9 mouse cellular contexts compared by ENCODE assay signal in genomic region chr19:4762876-4763275, GRCm38 (mm10). TPM values are rescaled to one million over a fixed set of nuclear protein-coding genes. Genes with fewer than 3 reads are reported as not detected.
DNase-seq lines count a peak whose midpoint lies in the region; ATAC-seq and TF ChIP-seq lines count a peak whose summit lies in the region.
"Had no signal": no experiment of that assay in that cellular context is flagged by ENCODE, and none has a peak within 500 bp of the region (broad histone marks: within the 10 kb centered on the region; RNA-seq: fewer than 3 reads in every experiment).

No protein-coding gene starts in this region.

- no peak overlapping the region for H3K4me3 ChIP-seq in gastrocnemius, adult 2 months
- H3K4me3 ChIP-seq in midbrain, embryonic 14.5 days (replicated peaks; ENCODE audit: low read depth, low read length) = no peak overlapping the region
- H3K4me3 ChIP-seq in midbrain, embryonic 15.5 days = no peak overlapping the region
- H3K4me3 ChIP-seq in heart, embryonic 11.5 days (ENCODE audit: low read depth, low read length) = no peak overlapping the region

- H3K4me2 ChIP-seq in midbrain, embryonic 14.5 days (ENCODE audit: low read length) = 0 out of 2 replicates have a peak overlapping the region, but pooled peaks have one; percentile 10
- H3K4me2 ChIP-seq in midbrain, embryonic 15.5 days = no peak overlapping the region
- no peak overlapping the region for H3K4me2 ChIP-seq in heart, embryonic 11.5 days

- intact Hi-C loops in gastrocnemius, adult 2 months (cut with DNase I) = no loop called here

- H3K4me1 ChIP-seq in midbrain, embryonic 14.5 days (ENCODE audit: control insufficient read depth, insufficient read depth, low read length) = peaks cover 43% of the 10 kb centered on the region
- H3K4me1 ChIP-seq in midbrain, embryonic 15.5 days = peaks cover 65% of the 10 kb centered on the region
- peaks cover 5% of the 10 kb centered on the region for H3K4me1 ChIP-seq in heart, embryonic 11.5 days (ENCODE audit: control insufficient read depth, insufficient read depth, low read length)

- H3K9me3 ChIP-seq in midbrain, embryonic 14.5 days (ENCODE audit: control insufficient read depth, low read length) = no peaks in the 10 kb centered on the region
- H3K9me3 ChIP-seq in midbrain, embryonic 15.5 days = no peaks in the 10 kb centered on the region
- H3K9me3 ChIP-seq in heart, embryonic 11.5 days (replicated peaks; ENCODE audit: control insufficient read depth, low read length) = no peaks in the 10 kb centered on the region

- H3K27ac ChIP-seq in gastrocnemius, adult 2 months = no peak overlapping the region
- H3K27ac ChIP-seq in midbrain, embryonic 14.5 days (replicated peaks; ENCODE audit: low read depth, low read length) = no peak overlapping the region
- no peak overlapping the region for H3K27ac ChIP-seq in midbrain, embryonic 15.5 days
- H3K27ac ChIP-seq in heart, embryonic 11.5 days (ENCODE audit: low read depth, low read length) = no peak overlapping the region

- no peak for ATAC-seq in midbrain, embryonic 14.5 days (ENCODE audit: low FRiP score, low TSS enrichment)
- no peak for ATAC-seq in midbrain, embryonic 15.5 days (replicated peaks)
- ATAC-seq in heart, embryonic 11.5 days (replicated peaks; ENCODE audit: insufficient number of reproducible peaks, low FRiP score, low TSS enrichment) = no peak; the same call in 1 of the 2 replicates
- ATAC-seq: Patski had no signal

- H3K27me3 ChIP-seq in midbrain, embryonic 14.5 days (ENCODE audit: control insufficient read depth, insufficient read depth, low read length) = no peaks in the 10 kb centered on the region
- H3K27me3 ChIP-seq in midbrain, embryonic 15.5 days (replicated peaks) = no peaks in the 10 kb centered on the region
- no peaks in the 10 kb centered on the region for H3K27me3 ChIP-seq in splenic B cell, adult 2 months (ENCODE audit: control insufficient read depth, insufficient read depth, low read length, poor library complexity, severe bottlenecking)
- no peaks in the 10 kb centered on the region for H3K27me3 ChIP-seq in heart, embryonic 11.5 days (ENCODE audit: control insufficient read depth, insufficient read depth, low read length)
- H3K27me3 ChIP-seq: Patski had no signal

- H3K36me3 ChIP-seq in midbrain, embryonic 14.5 days (ENCODE audit: control insufficient read depth, insufficient read depth, low read length) = peaks cover 85% of the 10 kb centered on the region
- peaks cover 31% of the 10 kb centered on the region for H3K36me3 ChIP-seq in midbrain, embryonic 15.5 days (replicated peaks)
- H3K36me3 ChIP-seq in splenic B cell, adult 2 months (ENCODE audit: control insufficient read depth, insufficient read depth, low read length, poor library complexity, severe bottlenecking) = 0 out of 2 replicates have a peak, but pooled peaks cover 2% of the 10 kb centered on the region
- H3K36me3 ChIP-seq in heart, embryonic 11.5 days (ENCODE audit: control insufficient read depth, insufficient read depth, low read length) = peaks cover 11% of the 10 kb centered on the region; the same call in 1 of the 2 replicates

- peak; percentile 30 for TF ChIP-seq CTCF in gastrocnemius, adult 2 months (IDR thresholded peaks at IDR 0.05)

- no peak for DNase-seq in gastrocnemius, adult 2 months
- DNase-seq in gastrocnemius, postnatal 25 days = no peak
- peak; percentile 21 for DNase-seq in midbrain, embryonic 14.5 days
- DNase-seq in cerebellum, postnatal 10 days = peak; percentile 63 to 66
- peak; percentile 27 for DNase-seq in splenic B cell, adult 2 months (ENCODE audit: low read depth, low spot score)
- no peak for DNase-seq in c-Kit-positive CD71-positive TER-119-positive erythroid progenitor cells, embryonic 14.5 days (ENCODE audit: low spot score)

- H3K9ac ChIP-seq in midbrain, embryonic 14.5 days (replicated peaks; ENCODE audit: low read length) = no peak overlapping the region
- H3K9ac ChIP-seq in midbrain, embryonic 15.5 days = no peak overlapping the region
- H3K9ac ChIP-seq in heart, embryonic 11.5 days (ENCODE audit: low read depth, low read length) = no peak overlapping the region

- 67% methylated on average over 1 of the region's 1 CpGs for WGBS in midbrain, embryonic 14.5 days
- 55% methylated on average over 1 of the region's 1 CpGs for WGBS in midbrain, embryonic 15.5 days
- WGBS in heart, embryonic 11.5 days (ENCODE audit: insufficient replicate concordance) = 64% methylated on average over 1 of the region's 1 CpGs

RNA-seq across cellular contexts. Expression of gene Rbm4b, which starts 6.6 kb away (rescaled TPM):
- 1 to 10 TPM; 2.1 to 2.7 TPM for total RNA-seq in gastrocnemius, adult 2 months (2021)
- 1 to 10 TPM; 1.9 to 2.1 TPM for total RNA-seq in gastrocnemius, postnatal 25 days (2021)
- polyA plus RNA-seq in midbrain, embryonic 14.5 days (2014; fragmentation: Nextera tagmentation; extraction: Ambion mirVana) = 176 and 190 TPM in 2 replicates
- 180 and 188 TPM in 2 replicates for polyA plus RNA-seq in midbrain, embryonic 15.5 days (2015; fragmentation: Nextera tagmentation; extraction: Ambion mirVana)
- polyA plus RNA-seq in heart, embryonic 11.5 days (2014; fragmentation: Nextera tagmentation; extraction: Ambion mirVana) = 37.0 and 43.4 TPM in 2 replicates

RNA-seq across cellular contexts. Expression of gene Rbm4, which starts 30.8 kb away (rescaled TPM):
- 10 to 100 TPM; 32.1 to 35.5 TPM for total RNA-seq in gastrocnemius, adult 2 months (2021)
- 10 to 100 TPM; 27.9 to 31.1 TPM for total RNA-seq in gastrocnemius, postnatal 25 days (2021)
- polyA plus RNA-seq in midbrain, embryonic 14.5 days (2014; fragmentation: Nextera tagmentation; extraction: Ambion mirVana) = 101 and 113 TPM in 2 replicates
- polyA plus RNA-seq in midbrain, embryonic 15.5 days (2015; fragmentation: Nextera tagmentation; extraction: Ambion mirVana) = 98.0 and 98.6 TPM in 2 replicates
- 54.0 and 58.0 TPM in 2 replicates for polyA plus RNA-seq in heart, embryonic 11.5 days (2014; fragmentation: Nextera tagmentation; extraction: Ambion mirVana)

RNA-seq across cellular contexts. Expression of gene Gm21992, which starts 48.5 kb away (rescaled TPM):
- 10 to 100 TPM; 11.3 to 14.0 TPM for total RNA-seq in gastrocnemius, adult 2 months (2021)
- total RNA-seq in gastrocnemius, postnatal 25 days (2021) = 1 to 10 TPM; 8.9 to 9.4 TPM
- polyA plus RNA-seq in midbrain, embryonic 14.5 days (2014; fragmentation: Nextera tagmentation; extraction: Ambion mirVana) = 12.7 and 14.4 TPM in 2 replicates
- polyA plus RNA-seq in midbrain, embryonic 15.5 days (2015; fragmentation: Nextera tagmentation; extraction: Ambion mirVana) = 17.0 and 19.5 TPM in 2 replicates
- 19.8 and 24.0 TPM in 2 replicates for polyA plus RNA-seq in heart, embryonic 11.5 days (2014; fragmentation: Nextera tagmentation; extraction: Ambion mirVana)

RNA-seq across cellular contexts. Expression of gene Rbm14, which starts 48.6 kb away (rescaled TPM):
- 10 to 100 TPM; 10.4 to 13.6 TPM for total RNA-seq in gastrocnemius, adult 2 months (2021)
- total RNA-seq in gastrocnemius, postnatal 25 days (2021) = 10 to 100 TPM; 11.1 to 11.2 TPM
- 62.0 and 68.9 TPM in 2 replicates for polyA plus RNA-seq in midbrain, embryonic 14.5 days (2014; fragmentation: Nextera tagmentation; extraction: Ambion mirVana)
- 69.3 and 72.8 TPM in 2 replicates for polyA plus RNA-seq in midbrain, embryonic 15.5 days (2015; fragmentation: Nextera tagmentation; extraction: Ambion mirVana)
- polyA plus RNA-seq in heart, embryonic 11.5 days (2014; fragmentation: Nextera tagmentation; extraction: Ambion mirVana) = 58.0 and 67.5 TPM in 2 replicates

RNA-seq across cellular contexts. Expression of gene Sptbn2, which starts 51.9 kb away (rescaled TPM):
- under 1 TPM in 1 of 2 experiments, not detected in 1; 0.03 TPM for total RNA-seq in gastrocnemius, adult 2 months (2021)
- under 1 TPM; 0.08 to 0.31 TPM for total RNA-seq in gastrocnemius, postnatal 25 days (2021)
- 37.6 and 43.0 TPM in 2 replicates for polyA plus RNA-seq in midbrain, embryonic 14.5 days (2014; fragmentation: Nextera tagmentation; extraction: Ambion mirVana)
- polyA plus RNA-seq in midbrain, embryonic 15.5 days (2015; fragmentation: Nextera tagmentation; extraction: Ambion mirVana) = 35.2 and 39.8 TPM in 2 replicates
- 0.42 and 0.49 TPM in 2 replicates for polyA plus RNA-seq in heart, embryonic 11.5 days (2014; fragmentation: Nextera tagmentation; extraction: Ambion mirVana)

Comparison
In these comparisons a context has a peak if more than half of its experiments do, and no peak if none do; other contexts are left out.
1. DNase-seq: peak in midbrain, embryonic 14.5 days (single experiment), cerebellum, postnatal 10 days (2 of 2) and splenic B cell, adult 2 months (single experiment); none in gastrocnemius, adult 2 months (single experiment), gastrocnemius, postnatal 25 days (single experiment) and c-Kit-positive CD71-positive TER-119-positive erythroid progenitor cells, embryonic 14.5 days (single experiment).